Mouse (Mus musculus) ES-Bruce4 (cell line): ENCODE data around the gene Lrriq3.

Experiments used
- CTCF ChIP-seq: IDR thresholded peaks from one replicate; pipeline ENCODE4 v1.8.1; 2011; ENCODE audit warnings: low read depth, low read length
- POLR2A ChIP-seq: IDR thresholded peaks from one replicate; pipeline ENCODE4 v1.8.1; 2011; ENCODE audit warnings: low read length; ENCODE audit not compliant: insufficient read depth

DNA sequence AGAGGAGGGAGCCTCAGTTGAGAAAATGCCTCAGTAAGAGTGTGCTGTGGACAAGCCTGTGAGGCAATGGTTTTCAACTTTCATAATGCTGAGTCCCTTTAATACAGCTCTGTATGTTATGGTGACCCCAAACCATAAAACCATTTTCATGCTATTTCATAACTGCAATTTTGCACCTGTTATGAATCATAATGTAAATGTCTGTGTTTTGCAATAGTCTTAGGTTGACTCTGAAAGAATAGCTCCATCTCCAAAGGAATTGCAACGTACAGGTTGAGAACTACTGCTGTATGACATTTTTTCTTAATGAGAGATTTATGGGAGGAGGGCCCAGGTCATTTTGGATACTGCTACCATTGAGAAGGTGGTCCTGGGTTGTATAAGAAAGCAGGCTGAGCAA lies 40.0 kb upstream of the Lrriq3 start:
- no peak for TF ChIP-seq POLR2A
- no peak for TF ChIP-seq CTCF
